Mouse (Mus musculus): Measurements from ENCODE around the gene Myog. TPM values are rescaled to one million over a fixed set of nuclear protein-coding genes. Genes with fewer than 3 reads are reported as not detected.

The Myog gene
- polyA plus RNA-seq, 1 experiment from 2014 or later: 0.22 TPM

DNA sequence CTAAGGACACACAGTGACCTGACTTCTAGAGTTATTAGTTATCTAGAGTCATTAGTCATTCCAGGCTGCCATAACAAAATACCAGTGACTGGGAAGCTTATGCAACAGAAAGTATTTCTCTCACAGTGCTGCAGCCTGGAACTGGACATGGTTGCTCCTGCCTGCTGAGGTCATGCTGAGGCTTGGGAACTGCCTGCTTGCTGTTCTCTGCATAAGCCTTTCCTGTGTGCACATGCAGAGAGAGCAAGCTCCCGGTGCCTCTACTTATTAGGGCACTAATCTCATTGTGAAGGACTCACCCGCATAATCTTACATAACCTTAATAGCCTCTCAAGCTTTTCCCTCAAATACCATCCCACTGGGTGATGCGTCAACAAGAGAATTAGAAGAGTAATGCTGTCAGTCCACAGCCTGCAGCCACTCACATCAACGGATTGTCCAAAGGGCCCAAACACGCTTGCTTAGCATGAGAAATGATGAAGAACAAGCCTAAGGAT is 17.0 kb upstream of the Myog start:
- Histone ChIP-seq H3K36me3 (no peaks in the 10 kb centered on the region), H3K4me3 (no peak overlapping the region), H3K4me1 (peaks cover 32% of the 10 kb centered on the region), H3K4me2 (replicated peaks) (no peak overlapping the region), H3K9me3 (no peaks in the 10 kb centered on the region), H3K27me3 (no peaks in the 10 kb centered on the region), H3K9ac (replicated peaks) (no peak overlapping the region), H3K27ac (replicated peaks) (peak overlapping the region; percentile 83)
- WGBS: 39% methylated on average over 5 of the region's 5 CpGs
- ATAC-seq (replicated peaks): no peak

DNA sequence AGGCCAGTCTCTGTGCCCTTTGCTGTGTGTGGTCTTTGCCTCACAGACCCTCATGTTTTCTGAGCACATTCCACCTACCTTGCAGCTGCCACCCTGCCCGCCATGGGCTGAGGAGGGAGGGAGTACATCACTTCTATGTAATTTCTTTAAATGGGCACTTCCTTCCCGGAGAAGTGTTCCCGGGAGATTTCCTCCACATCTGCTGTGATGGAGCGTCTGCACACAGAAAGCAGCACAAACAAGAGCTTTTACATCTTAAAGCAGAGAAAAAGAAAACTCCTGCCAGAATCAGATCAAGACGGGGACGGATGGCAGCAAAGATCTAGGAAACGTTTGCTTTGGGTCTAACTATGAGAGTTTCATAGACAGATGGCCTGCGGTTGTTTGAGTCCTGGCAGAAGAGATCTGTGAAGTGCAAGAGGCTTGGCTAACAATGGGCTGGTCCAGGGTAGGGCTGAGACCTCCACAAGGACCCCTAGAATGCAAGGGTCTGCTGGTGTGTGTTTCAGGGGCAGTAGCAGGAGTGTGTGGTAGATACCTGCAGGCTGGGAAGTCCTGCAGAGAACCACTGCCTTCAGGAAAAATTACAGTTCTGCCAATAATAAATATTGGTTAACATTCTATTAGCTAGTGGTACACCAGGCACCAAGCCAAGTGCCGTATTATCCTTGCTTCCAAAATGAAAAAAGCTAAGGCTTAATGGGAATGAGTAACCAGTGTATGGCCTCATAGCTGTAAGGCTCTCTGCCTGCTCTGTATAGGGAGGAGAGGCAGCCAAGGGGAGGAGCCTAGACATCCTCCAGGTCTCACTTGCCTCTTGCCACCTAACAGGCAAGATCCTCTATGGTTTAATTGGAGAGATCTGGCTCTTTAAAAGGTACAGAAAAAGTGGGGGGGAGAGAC is 16.0 kb upstream of the Myog start:
- ATAC-seq (replicated peaks): peak; percentile 79
- peak overlapping the region; percentile 83 for H3K27ac ChIP-seq (replicated peaks)
- no peak overlapping the region for H3K4me3 ChIP-seq

DNA sequence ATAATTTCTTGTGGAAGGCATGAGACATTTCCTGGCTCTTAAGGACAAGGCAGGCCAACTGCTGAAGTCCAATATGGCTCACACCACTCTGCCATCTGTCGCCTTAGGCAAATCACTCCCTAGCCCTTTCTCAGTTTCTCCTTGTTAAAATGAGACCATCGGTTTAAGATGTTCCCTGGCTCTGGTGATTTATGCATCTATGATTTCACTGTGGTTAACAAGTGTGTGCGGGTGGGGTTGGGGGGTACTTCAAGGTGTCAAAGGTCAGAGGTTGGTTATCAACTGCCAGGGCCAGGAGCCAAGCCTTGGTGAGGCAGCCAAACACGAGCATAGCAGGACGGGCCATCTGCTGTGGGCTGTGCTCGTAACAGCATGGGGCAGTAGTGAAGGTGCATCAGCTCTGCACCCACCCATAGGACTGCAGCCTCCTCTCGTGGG is 15.3 kb upstream of the Myog start:
- peak; percentile 51; the same call in 1 of the 2 replicates for ATAC-seq (replicated peaks)
- Histone ChIP-seq H3K27ac (replicated peaks) (peak overlapping the region; percentile 83), H3K27me3 (no peaks in the 10 kb centered on the region), H3K4me1 (peaks cover 32% of the 10 kb centered on the region), H3K36me3 (no peaks in the 10 kb centered on the region), H3K4me2 (replicated peaks) (no peak overlapping the region), H3K9me3 (no peaks in the 10 kb centered on the region), H3K4me3 (no peak overlapping the region), H3K9ac (replicated peaks) (no peak overlapping the region)
- WGBS: 66% methylated on average over 7 of the region's 7 CpGs

More for the DNA sequence above, 16.0 kb upstream of the Myog start:
- no peaks in the 10 kb centered on the region for H3K27me3 ChIP-seq
- no peaks in the 10 kb centered on the region for H3K36me3 ChIP-seq
- H3K9me3 ChIP-seq: no peaks in the 10 kb centered on the region
- no peak overlapping the region for H3K4me2 ChIP-seq (replicated peaks)
- no peak overlapping the region for H3K9ac ChIP-seq (replicated peaks)
- 28% methylated on average over 9 of the region's 9 CpGs for WGBS
- H3K4me1 ChIP-seq: peaks cover 32% of the 10 kb centered on the region

DNA sequence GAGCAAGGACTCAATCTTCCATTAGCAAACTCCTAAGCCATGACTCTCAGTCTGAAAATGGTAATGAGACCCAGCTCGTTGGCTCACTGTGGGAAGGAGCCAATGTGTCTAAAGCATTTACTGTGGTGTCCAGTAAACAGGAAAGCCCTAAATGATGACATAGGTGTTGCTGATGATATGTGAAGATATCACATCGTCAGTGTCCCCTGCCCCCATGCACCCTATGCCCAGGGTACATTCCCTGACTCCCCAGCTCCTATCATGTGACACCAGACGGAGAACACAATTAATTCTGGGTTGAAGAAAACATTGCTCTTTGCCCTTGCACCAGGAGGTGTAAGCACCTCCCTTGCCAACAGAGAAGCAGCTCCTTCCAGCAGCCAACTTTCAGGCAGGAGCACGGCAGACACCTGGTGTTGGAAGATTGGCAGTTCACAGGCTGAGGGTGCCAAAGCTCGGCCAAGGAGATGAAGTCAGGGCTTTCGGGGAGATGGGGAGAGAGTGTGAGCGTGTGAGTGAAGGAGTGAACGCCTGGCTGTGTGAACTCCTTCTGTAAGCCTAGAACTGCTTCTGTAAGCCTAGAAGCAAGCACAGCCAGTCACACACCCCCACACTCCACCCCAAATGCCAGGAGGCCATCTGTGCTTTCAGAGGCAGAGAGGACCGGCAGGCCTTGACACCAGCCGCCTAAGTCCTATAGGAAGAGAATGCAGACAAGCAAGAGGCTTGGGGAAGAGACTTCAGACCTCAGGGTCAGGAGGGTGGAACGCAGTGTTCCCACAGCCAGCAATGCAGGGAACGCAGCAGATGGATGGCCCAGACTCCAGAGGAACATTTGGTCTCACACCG is 13.9 kb upstream of the Myog start:
- ATAC-seq (replicated peaks): peak; percentile 41; the same call in 1 of the 2 replicates
- Histone ChIP-seq H3K4me1 (peaks cover 32% of the 10 kb centered on the region), H3K9me3 (no peaks in the 10 kb centered on the region), H3K4me2 (replicated peaks) (no peak overlapping the region), H3K9ac (replicated peaks) (no peak overlapping the region), H3K4me3 (no peak overlapping the region), H3K27me3 (no peaks in the 10 kb centered on the region), H3K36me3 (no peaks in the 10 kb centered on the region), H3K27ac (replicated peaks) (peak overlapping the region; percentile 44)
- 63% methylated on average over 13 of the region's 13 CpGs for WGBS

DNA sequence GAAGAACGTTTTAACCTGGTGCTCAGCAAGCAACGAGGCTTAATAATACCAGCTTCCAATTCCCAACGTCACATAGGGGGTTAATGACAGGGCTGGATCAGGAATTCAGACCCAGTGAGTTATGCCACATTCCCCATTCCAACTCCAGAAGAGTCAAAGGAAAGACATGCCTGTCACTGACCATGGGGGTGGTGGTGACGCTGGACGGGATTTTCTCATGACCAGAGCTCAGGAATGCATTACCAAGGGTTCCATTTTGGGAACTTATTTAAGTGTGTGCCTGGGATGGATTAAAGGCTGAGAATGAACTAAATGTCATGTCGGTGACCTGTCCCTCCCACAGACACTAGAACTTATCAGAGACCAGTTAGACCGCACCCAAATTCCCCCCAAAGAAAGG is 13.0 kb upstream of the Myog start:
- Histone ChIP-seq H3K27me3 (no peaks in the 10 kb centered on the region), H3K36me3 (no peaks in the 10 kb centered on the region), H3K4me1 (peaks cover 32% of the 10 kb centered on the region), H3K9me3 (no peaks in the 10 kb centered on the region), H3K4me2 (replicated peaks) (no peak overlapping the region), H3K9ac (replicated peaks) (no peak overlapping the region), H3K4me3 (no peak overlapping the region), H3K27ac (replicated peaks) (no peak overlapping the region)
- ATAC-seq (replicated peaks): no peak
- 80% methylated on average over 7 of the region's 7 CpGs for WGBS

DNA sequence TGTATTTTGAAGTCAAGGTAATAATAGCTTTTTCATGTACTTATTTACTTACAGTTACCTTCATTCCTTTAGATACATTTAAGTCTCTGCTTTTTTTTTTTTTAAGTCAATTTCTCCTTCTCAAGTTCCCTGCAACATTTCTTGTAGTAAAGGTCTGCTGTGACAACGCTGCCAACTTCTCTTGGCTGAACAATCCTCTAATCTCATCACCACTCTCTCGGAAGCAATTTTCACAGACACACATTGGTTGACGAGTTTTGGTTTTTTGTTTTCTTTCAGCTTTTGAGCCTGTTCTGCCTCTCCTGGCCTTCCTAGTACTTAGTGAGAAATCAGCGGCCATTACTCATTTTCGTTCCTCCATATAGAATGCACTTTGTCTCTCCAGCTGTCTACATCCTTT is 9.6 kb upstream of the Myog start:
- no peak overlapping the region for H3K4me2 ChIP-seq (replicated peaks)
- H3K4me3 ChIP-seq: no peak overlapping the region
- no peaks in the 10 kb centered on the region for H3K36me3 ChIP-seq
- H3K4me1 ChIP-seq: peaks cover 8% of the 10 kb centered on the region
- ATAC-seq (replicated peaks): no peak
- H3K27ac ChIP-seq (replicated peaks): no peak overlapping the region
- H3K9me3 ChIP-seq: no peaks in the 10 kb centered on the region
- no peaks in the 10 kb centered on the region for H3K27me3 ChIP-seq
- no peak overlapping the region for H3K9ac ChIP-seq (replicated peaks)
- WGBS: 61% methylated on average over 5 of the region's 5 CpGs

DNA sequence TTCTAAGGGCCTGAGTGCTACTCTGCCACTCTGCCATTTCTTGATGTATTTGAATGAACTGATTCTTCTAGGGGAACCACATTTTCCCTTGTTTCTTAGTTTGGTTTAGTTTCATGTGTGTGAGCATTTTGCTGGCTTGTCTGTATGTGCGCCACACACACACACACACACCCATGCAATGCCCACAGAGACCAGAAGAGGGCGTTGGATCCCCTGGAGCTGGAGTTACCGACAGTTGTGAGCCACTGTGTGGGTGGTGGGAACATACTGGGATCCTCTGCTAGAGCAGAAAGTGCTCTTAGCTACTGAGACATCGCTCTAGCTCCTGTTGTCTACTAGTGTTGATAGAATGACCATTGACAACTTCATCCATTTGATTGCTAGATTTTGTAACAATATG is 8.2 kb upstream of the Myog start:
- Histone ChIP-seq H3K27me3 (no peaks in the 10 kb centered on the region), H3K4me3 (no peak overlapping the region), H3K4me2 (replicated peaks) (no peak overlapping the region), H3K9ac (replicated peaks) (no peak overlapping the region), H3K9me3 (no peaks in the 10 kb centered on the region), H3K27ac (replicated peaks) (no peak overlapping the region), H3K36me3 (no peaks in the 10 kb centered on the region), H3K4me1 (no peaks in the 10 kb centered on the region)
- no peak for ATAC-seq (replicated peaks)
- 77% methylated on average over 4 of the region's 4 CpGs for WGBS

DNA sequence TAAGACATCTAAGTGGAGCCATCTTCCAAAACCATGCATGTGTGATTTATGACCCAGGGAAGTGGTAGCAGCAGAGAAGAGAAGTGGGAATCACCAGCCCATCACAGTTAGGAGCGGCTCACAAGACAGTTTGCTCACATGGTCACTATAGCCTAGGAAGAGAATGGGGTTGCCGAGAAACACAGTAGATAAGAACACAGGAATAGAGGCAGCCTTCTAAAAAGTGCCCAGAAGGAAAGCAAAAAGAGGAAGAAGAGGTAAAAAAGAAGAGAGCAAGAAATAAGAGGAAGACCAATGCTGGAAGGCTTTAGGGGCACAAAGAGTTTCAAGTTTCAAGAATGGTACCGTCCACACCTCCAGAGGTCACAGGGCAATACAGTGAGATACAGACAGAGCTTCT is 7.4 kb upstream of the Myog start:
- Histone ChIP-seq H3K9me3 (no peaks in the 10 kb centered on the region), H3K27ac (replicated peaks) (no peak overlapping the region), H3K4me1 (no peaks in the 10 kb centered on the region), H3K36me3 (no peaks in the 10 kb centered on the region), H3K27me3 (no peaks in the 10 kb centered on the region), H3K9ac (replicated peaks) (no peak overlapping the region), H3K4me2 (replicated peaks) (no peak overlapping the region), H3K4me3 (no peak overlapping the region)
- WGBS: 88% methylated on average over 3 of the region's 3 CpGs
- ATAC-seq (replicated peaks): no peak

DNA sequence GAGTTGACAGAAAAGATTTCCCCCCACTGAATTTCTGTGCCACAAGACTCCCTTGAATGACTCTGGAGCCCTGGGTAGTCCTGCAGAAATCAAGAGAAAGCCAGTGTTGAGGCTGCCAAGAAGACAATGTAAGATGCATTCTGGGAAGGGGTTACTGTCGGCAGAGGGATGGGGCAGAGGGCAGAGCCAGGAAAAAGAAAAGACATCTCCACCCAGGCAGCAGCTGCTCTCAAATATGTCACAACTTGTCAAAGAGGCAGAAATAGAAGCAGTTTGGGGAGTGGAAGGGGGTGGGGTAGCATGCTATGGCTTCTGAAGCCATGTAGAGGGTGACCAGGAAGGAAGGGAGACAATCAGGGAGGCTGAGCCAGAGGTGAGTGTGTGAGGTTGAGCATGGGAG is 6.7 kb upstream of the Myog start:
- Histone ChIP-seq H3K4me1 (no peaks in the 10 kb centered on the region), H3K4me3 (no peak overlapping the region), H3K27ac (replicated peaks) (no peak overlapping the region), H3K9ac (replicated peaks) (no peak overlapping the region), H3K4me2 (replicated peaks) (no peak overlapping the region), H3K9me3 (no peaks in the 10 kb centered on the region), H3K36me3 (no peaks in the 10 kb centered on the region), H3K27me3 (no peaks in the 10 kb centered on the region)
- 38% methylated on average over 1 of the region's 1 CpGs for WGBS
- ATAC-seq (replicated peaks): no peak

DNA sequence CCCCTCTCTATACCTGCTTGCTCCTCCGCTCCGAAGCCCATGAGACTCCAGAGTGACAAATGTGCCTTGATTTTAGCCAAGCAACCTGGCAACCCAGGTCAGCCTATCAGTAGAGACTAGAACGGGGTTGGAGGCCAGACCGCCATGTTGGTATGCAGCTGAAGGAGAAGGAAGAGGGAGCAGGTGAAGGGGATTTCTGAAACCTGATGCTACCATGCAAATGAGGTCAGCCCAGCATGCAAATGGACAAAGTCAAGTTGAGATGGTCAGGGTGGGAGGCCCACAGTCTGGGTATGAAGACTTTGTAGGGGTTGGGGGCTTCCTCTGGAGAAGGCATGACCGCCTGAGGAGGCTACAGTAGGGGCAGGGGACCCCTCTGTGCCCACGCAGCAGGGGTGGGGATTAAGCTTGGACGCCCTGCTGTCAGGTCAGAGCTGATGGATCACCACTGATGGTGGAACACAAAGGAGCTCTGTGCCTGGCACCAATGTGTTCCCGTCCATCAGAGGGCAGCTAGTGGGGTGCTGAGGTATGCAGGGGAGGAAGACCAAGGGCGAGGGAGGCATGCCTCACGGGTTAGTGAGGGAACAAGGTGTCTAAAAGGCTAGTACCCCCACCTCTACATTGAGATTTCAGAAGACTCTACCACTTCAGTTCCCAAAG is 4.2 kb upstream of the Myog start:
- H3K27me3 ChIP-seq: no peaks in the 10 kb centered on the region
- no peak overlapping the region for H3K9ac ChIP-seq (replicated peaks)
- ATAC-seq (replicated peaks): no peak
- WGBS: 55% methylated on average over 10 of the region's 10 CpGs
- H3K4me1 ChIP-seq: peaks cover 3% of the 10 kb centered on the region; the same call in 1 of the 2 replicates
- H3K9me3 ChIP-seq: no peaks in the 10 kb centered on the region
- no peak overlapping the region for H3K27ac ChIP-seq (replicated peaks)
- no peaks in the 10 kb centered on the region for H3K36me3 ChIP-seq
- no peak overlapping the region for H3K4me2 ChIP-seq (replicated peaks)
- no peak overlapping the region for H3K4me3 ChIP-seq

DNA sequence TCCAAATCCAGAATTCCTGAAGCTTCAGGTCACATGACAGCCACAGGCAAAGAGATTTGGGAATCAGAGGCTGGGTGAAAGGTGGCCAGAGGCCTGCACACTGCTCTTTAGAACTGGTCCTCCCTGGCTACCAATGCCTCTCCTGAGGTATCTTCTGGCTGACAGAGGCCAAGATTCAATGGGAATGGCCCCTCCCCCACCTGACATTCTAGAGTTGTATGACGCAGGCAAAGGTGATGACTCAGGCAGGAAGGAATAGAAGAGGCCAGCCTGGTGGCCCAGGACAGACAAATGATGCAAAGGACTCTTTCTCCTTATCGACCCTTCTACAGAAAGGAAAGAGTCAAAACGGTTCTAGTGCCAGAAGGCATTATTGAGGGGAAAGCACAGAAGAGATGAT is 1.6 kb upstream of the Myog start:
- WGBS: 71% methylated on average over 3 of the region's 3 CpGs
- Histone ChIP-seq H3K4me2 (replicated peaks) (no peak overlapping the region), H3K9me3 (no peaks in the 10 kb centered on the region), H3K4me3 (no peak overlapping the region), H3K36me3 (no peaks in the 10 kb centered on the region), H3K27me3 (no peaks in the 10 kb centered on the region), H3K9ac (replicated peaks) (no peak overlapping the region), H3K4me1 (peaks cover 7% of the 10 kb centered on the region; the same call in 1 of the 2 replicates), H3K27ac (replicated peaks) (no peak overlapping the region)
- ATAC-seq (replicated peaks): no peak

DNA sequence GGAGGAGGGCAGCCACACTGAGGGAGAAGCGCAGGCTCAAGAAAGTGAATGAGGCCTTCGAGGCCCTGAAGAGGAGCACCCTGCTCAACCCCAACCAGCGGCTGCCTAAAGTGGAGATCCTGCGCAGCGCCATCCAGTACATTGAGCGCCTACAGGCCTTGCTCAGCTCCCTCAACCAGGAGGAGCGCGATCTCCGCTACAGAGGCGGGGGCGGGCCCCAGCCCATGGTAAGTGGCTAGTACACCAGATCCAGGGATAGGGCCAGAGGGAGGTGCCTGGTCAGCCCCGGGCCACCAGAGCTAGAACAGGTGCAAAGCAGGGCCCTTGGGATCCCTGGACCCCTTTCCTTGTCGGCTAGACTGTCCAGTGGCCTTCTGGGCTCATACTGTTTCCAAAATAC is 511 bp downstream of the Myog start:
- Histone ChIP-seq H3K9me3 (no peaks in the 10 kb centered on the region), H3K9ac (replicated peaks) (no peak overlapping the region), H3K4me2 (replicated peaks) (no peak overlapping the region), H3K4me3 (no peak overlapping the region), H3K27me3 (no peaks in the 10 kb centered on the region), H3K27ac (replicated peaks) (no peak overlapping the region), H3K36me3 (no peaks in the 10 kb centered on the region), H3K4me1 (peaks cover 7% of the 10 kb centered on the region; the same call in 1 of the 2 replicates)
- 96% methylated on average over 13 of the region's 13 CpGs for WGBS
- ATAC-seq (replicated peaks): no peak

All from forebrain, embryonic 15.5 days (tissue).